Mouse (Mus musculus) testis, adult 2 months (tissue): ENCODE measurements around the gene Zc3h12b.

Source experiments
- CTCF ChIP-seq: fragments of 200-500 bp; IDR thresholded peaks from 2 replicates; pipeline ENCODE4 v1.5.1; 2012; ENCODE audit warnings: low read depth, mild to moderate bottlenecking, inconsistent platforms, low read length, moderate library complexity; ENCODE audit not compliant: control insufficient read depth, insufficient read depth, insufficient replicate concordance
- POLR2A ChIP-seq: fragments of 200-500 bp; IDR thresholded peaks from 2 replicates; pipeline ENCODE4 v1.6.1; 2012; ENCODE audit warnings: low read depth, mild to moderate bottlenecking, inconsistent platforms, low read length, moderate library complexity; ENCODE audit not compliant: control insufficient read depth

GRCm38 (mm10) chrX:95967847-95968593 lies 256.5 kb downstream of the Zc3h12b start:
- TF ChIP-seq CTCF: no peak
- no peak; the same call in 1 of the 2 replicates for TF ChIP-seq POLR2A
